Mouse (Mus musculus) ES-Bruce4 (cell line): ENCODE results near the gene Gm45837. TPM values are rescaled to one million over a fixed set of nuclear protein-coding genes. Genes with fewer than 3 reads are reported as not detected.
"Not testable (repeated sequence)": the region's sequence is repeated elsewhere in the genome, so short reads cannot be mapped to it uniquely, and the experiment has no call there.

Experiments used
- H3K27ac ChIP-seq: 2 replicates; pipeline ENCODE4 v1.5.1; 2012; ENCODE audit warnings: low read length, inconsistent platforms; ENCODE audit not compliant: insufficient read depth
- H3K27me3 ChIP-seq: 2 replicates; pipeline ENCODE4 v1.6.1; 2012; ENCODE audit warnings: mild to moderate bottlenecking, low read length, inconsistent platforms; ENCODE audit not compliant: control insufficient read depth, poor library complexity, insufficient read depth, severe bottlenecking
- H3K36me3 ChIP-seq: 2 replicates; pipeline ENCODE4 v1.6.1; 2012; ENCODE audit warnings: inconsistent platforms, mild to moderate bottlenecking, low read length, moderate library complexity; ENCODE audit not compliant: control insufficient read depth, poor library complexity, insufficient read depth, severe bottlenecking
- H3K4me1 ChIP-seq: one replicate; pipeline ENCODE4 v1.8.1; 2011; ENCODE audit warnings: low read length; ENCODE audit not compliant: control insufficient read depth, insufficient read depth
- H3K4me3 ChIP-seq: 2 replicates; pipeline ENCODE4 v1.5.1; 2011; ENCODE audit warnings: low read depth, mild to moderate bottlenecking, low read length
- H3K9ac ChIP-seq: 2 replicates; pipeline ENCODE4 v1.6.1; 2012; ENCODE audit warnings: low read depth, mild to moderate bottlenecking, inconsistent platforms; ENCODE audit not compliant: poor library complexity, severe bottlenecking
- H3K9me3 ChIP-seq: replicated peaks from 2 replicates; pipeline ENCODE4 v1.6.1; 2012; ENCODE audit warnings: mild to moderate bottlenecking, low read length, inconsistent platforms; ENCODE audit not compliant: control insufficient read depth, poor library complexity, insufficient read depth, severe bottlenecking
- CTCF ChIP-seq: IDR thresholded peaks from one replicate; pipeline ENCODE4 v1.8.1; 2011; ENCODE audit warnings: low read depth, low read length
- EP300 ChIP-seq: IDR thresholded peaks from 2 replicates; pipeline ENCODE4 v1.6.1; 2011; ENCODE audit warnings: low read depth, low read length; ENCODE audit not compliant: insufficient read depth
- POLR2A ChIP-seq: IDR thresholded peaks from one replicate; pipeline ENCODE4 v1.8.1; 2011; ENCODE audit warnings: low read length; ENCODE audit not compliant: insufficient read depth
- polyA plus RNA-seq: library from polyadenylated mRNA; stranded (reverse); fragments of >200 nt; gene quantifications from 2 replicates; pipeline ENCODE4 v1.2.4, GENCODE M21; 2011; ENCODE audit warnings: low read depth; ENCODE audit not compliant: missing spikeins, insufficient read depth, insufficient read length

Gm45837 gene
- polyA plus RNA-seq, 1 experiment, result not detected

DNA sequence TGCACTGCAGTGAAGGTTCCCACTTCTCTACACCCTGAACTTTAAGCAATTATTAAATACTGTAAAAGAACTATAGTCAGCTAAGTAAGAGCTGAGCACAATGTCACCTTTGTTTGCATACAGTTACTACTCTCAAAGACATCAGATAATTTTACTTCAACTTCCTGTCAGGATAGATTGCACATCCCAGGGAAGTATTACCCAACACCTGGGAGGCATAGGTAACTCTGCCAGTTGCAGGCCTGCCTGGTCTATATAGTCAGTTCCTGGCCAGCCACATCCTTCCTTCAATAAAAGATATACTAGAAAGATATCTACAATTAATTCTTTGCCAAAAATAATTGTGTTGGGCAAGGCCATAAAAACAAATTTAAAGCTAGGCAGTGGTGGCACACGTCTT, 146.7 kb downstream of the Gm45837 start:
- Histone ChIP-seq H3K27me3 (no peaks in the 10 kb centered on the region), H3K4me3 (no peak overlapping the region), H3K36me3 (no peaks in the 10 kb centered on the region), H3K9me3 (no peaks in the 10 kb centered on the region), H3K4me1 (no peaks in the 10 kb centered on the region), H3K9ac (no peak overlapping the region), H3K27ac (no peak overlapping the region)
- TF ChIP-seq EP300 (no peak), CTCF (no peak), POLR2A (no peak)

- H3K4me3 ChIP-seq, H3K27me3 ChIP-seq, H3K9ac ChIP-seq: not testable (repeated sequence)
Observed at GRCm38 (mm10) chr7:101559393-101559792, 148.7 kb downstream of the Gm45837 start.

More at GRCm38 (mm10) chr7:101559393-101559792, 148.7 kb downstream of the Gm45837 start:
- not testable (repeated sequence) for H3K9me3 ChIP-seq, H3K4me1 ChIP-seq, H3K36me3 ChIP-seq, H3K27ac ChIP-seq

Other genes with a start within 250 kb of the Gm45837 start
- 23.4 and 25.8 TPM in 2 replicates for gene Atg16l2, start 108.6 kb upstream of the Gm45837 start, polyA plus RNA-seq
- 54.3 and 58.2 TPM in 2 replicates for gene Stard10, start 93.8 kb upstream of the Gm45837 start, polyA plus RNA-seq
- 28.2 and 31.5 TPM in 2 replicates for gene Arap1, start 62.8 kb upstream of the Gm45837 start, polyA plus RNA-seq
- gene Pde2a, start 10.8 kb downstream of the Gm45837 start, polyA plus RNA-seq, result 2.9 TPM in 1 of 2 replicates, not detected in the other
- not detected in 2 replicates for gene Art2b, start 174.7 kb downstream of the Gm45837 start, polyA plus RNA-seq